Mouse (Mus musculus): Measurements from ENCODE around the gene Daw1. TPM values are rescaled to one million over a fixed set of nuclear protein-coding genes. Genes with fewer than 3 reads are reported as not detected.

The Daw1 gene
- total and polyA plus RNA-seq, 2 experiments = not detected

DNA sequence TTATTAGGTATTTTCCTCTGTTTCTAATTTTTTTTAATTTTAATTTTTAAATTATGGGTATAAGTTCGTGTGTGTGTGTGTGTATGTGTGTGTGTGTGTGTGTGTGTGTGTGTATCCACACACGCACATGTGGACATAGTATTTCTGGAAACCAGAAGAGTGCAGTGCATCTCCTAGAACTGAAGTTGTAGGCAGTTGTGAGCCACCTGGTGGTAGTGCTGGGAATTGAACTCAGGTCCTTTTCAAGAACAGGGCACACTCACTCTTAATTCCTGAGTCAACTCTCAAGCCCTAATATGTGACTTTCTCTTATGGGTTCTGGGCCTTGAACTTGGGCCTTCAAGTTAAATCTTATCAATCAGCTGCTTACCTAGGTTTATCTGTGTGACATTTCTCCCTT, 27.6 kb downstream of the Daw1 start:
- 32% methylated on average over 2 of the region's 2 CpGs for WGBS
- no peak for TF ChIP-seq POLR2A (IDR thresholded peaks at IDR 0.05; ENCODE audit: extremely low read depth, insufficient read depth, low read length)
- TF ChIP-seq CTCF (IDR thresholded peaks at IDR 0.05; ENCODE audit: low read depth, low read length) = peak; percentile 58

DNA sequence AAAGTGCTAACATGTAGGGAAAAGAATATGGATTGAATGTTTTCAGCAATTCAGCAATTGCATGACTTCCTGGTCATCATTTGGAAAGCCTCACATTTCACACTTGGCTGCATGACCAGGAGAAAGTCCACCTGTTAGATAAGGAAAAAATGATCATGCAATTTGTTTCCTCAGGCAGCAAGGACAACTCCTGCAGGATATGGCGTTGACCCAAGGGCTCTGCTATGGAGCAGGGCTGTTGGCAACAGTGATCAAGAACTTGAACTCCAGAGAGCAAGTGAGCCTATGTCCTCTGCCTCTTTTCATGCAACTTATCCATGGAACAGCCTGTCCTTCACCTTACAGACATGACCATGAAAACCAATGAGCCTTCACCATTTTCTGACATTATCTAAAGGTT, 50.4 kb downstream of the Daw1 start:
- no peak for DNase-seq (ENCODE audit: extremely low read depth, low read depth, low spot score)
- H3K27me3 ChIP-seq (ENCODE audit: control insufficient read depth, insufficient read depth, low read length) = no peaks in the 10 kb centered on the region

More for the DNA sequence above, 27.6 kb downstream of the Daw1 start:
- peak; percentile 35 for DNase-seq (ENCODE audit: extremely low read depth, low read depth, low spot score)
- no peaks in the 10 kb centered on the region for H3K79me2 ChIP-seq (ENCODE audit: control insufficient read depth, insufficient read depth, low read length)
- H3K9ac ChIP-seq (ENCODE audit: low read depth, low read length) = no peak overlapping the region
- no peak overlapping the region for H3K4me3 ChIP-seq (ENCODE audit: insufficient read depth, low read depth, low read length)
- no peaks in the 10 kb centered on the region for H3K36me3 ChIP-seq (ENCODE audit: control insufficient read depth, insufficient read depth, low read length)
- peaks cover 2% of the 10 kb centered on the region; the same call in 1 of the 2 replicates for H3K27me3 ChIP-seq (ENCODE audit: control insufficient read depth, insufficient read depth, low read length)
- no peak overlapping the region for H3K27ac ChIP-seq (replicated peaks; ENCODE audit: insufficient read depth, low read depth, low read length)
- no peaks in the 10 kb centered on the region for H3K4me1 ChIP-seq (ENCODE audit: control insufficient read depth, insufficient read depth, low read length)

GRCm38 (mm10) chr1:83218260-83218659, 58.7 kb downstream of the Daw1 start:
- Histone ChIP-seq H3K36me3 (ENCODE audit: control insufficient read depth, insufficient read depth, low read length) (no peaks in the 10 kb centered on the region), H3K4me1 (ENCODE audit: control insufficient read depth, insufficient read depth, low read length) (no peaks in the 10 kb centered on the region), H3K9ac (ENCODE audit: low read depth, low read length) (no peak overlapping the region), H3K79me2 (ENCODE audit: control insufficient read depth, insufficient read depth, low read length) (no peaks in the 10 kb centered on the region), H3K27me3 (ENCODE audit: control insufficient read depth, insufficient read depth, low read length) (no peaks in the 10 kb centered on the region), H3K27ac (replicated peaks; ENCODE audit: insufficient read depth, low read depth, low read length) (no peak overlapping the region), H3K4me3 (ENCODE audit: insufficient read depth, low read depth, low read length) (no peak overlapping the region)
- TF ChIP-seq CTCF (IDR thresholded peaks at IDR 0.05; ENCODE audit: low read depth, low read length) = no peak
- no peak for TF ChIP-seq POLR2A (IDR thresholded peaks at IDR 0.05; ENCODE audit: extremely low read depth, insufficient read depth, low read length)
- WGBS = 29% methylated on average over 1 of the region's 1 CpGs
- no peak for DNase-seq (ENCODE audit: extremely low read depth, low read depth, low spot score)

More for the DNA sequence above, 50.4 kb downstream of the Daw1 start:
- no peaks in the 10 kb centered on the region for H3K36me3 ChIP-seq (ENCODE audit: control insufficient read depth, insufficient read depth, low read length)
- H3K79me2 ChIP-seq (ENCODE audit: control insufficient read depth, insufficient read depth, low read length) = no peaks in the 10 kb centered on the region
- no peak overlapping the region for H3K9ac ChIP-seq (ENCODE audit: low read depth, low read length)
- no peaks in the 10 kb centered on the region for H3K4me1 ChIP-seq (ENCODE audit: control insufficient read depth, insufficient read depth, low read length)
- H3K4me3 ChIP-seq (ENCODE audit: insufficient read depth, low read depth, low read length) = no peak overlapping the region
- no peak for TF ChIP-seq CTCF (IDR thresholded peaks at IDR 0.05; ENCODE audit: low read depth, low read length)
- no peak for TF ChIP-seq POLR2A (IDR thresholded peaks at IDR 0.05; ENCODE audit: extremely low read depth, insufficient read depth, low read length)
- H3K27ac ChIP-seq (replicated peaks; ENCODE audit: insufficient read depth, low read depth, low read length) = no peak overlapping the region
- 61% methylated on average over 1 of the region's 1 CpGs for WGBS

GRCm38 (mm10) chr1:83223072-83223471, 63.5 kb downstream of the Daw1 start:
- TF ChIP-seq CTCF (IDR thresholded peaks at IDR 0.05; ENCODE audit: low read depth, low read length) = no peak
- TF ChIP-seq POLR2A (IDR thresholded peaks at IDR 0.05; ENCODE audit: extremely low read depth, insufficient read depth, low read length) = no peak
- H3K79me2 ChIP-seq (ENCODE audit: control insufficient read depth, insufficient read depth, low read length) = no peaks in the 10 kb centered on the region
- no peaks in the 10 kb centered on the region for H3K36me3 ChIP-seq (ENCODE audit: control insufficient read depth, insufficient read depth, low read length)
- no peak for DNase-seq (ENCODE audit: extremely low read depth, low read depth, low spot score)
- no peak overlapping the region for H3K4me3 ChIP-seq (ENCODE audit: insufficient read depth, low read depth, low read length)
- H3K27me3 ChIP-seq (ENCODE audit: control insufficient read depth, insufficient read depth, low read length) = no peaks in the 10 kb centered on the region
- H3K4me1 ChIP-seq (ENCODE audit: control insufficient read depth, insufficient read depth, low read length) = no peaks in the 10 kb centered on the region
- no peak overlapping the region for H3K27ac ChIP-seq (replicated peaks; ENCODE audit: insufficient read depth, low read depth, low read length)
- H3K9ac ChIP-seq (ENCODE audit: low read depth, low read length) = no peak overlapping the region
- WGBS = 53% methylated on average over 1 of the region's 1 CpGs

GRCm38 (mm10) chr1:83224423-83224960, 64.9 kb downstream of the Daw1 start:
- no peak overlapping the region for H3K9ac ChIP-seq (ENCODE audit: low read depth, low read length)
- no peak for TF ChIP-seq POLR2A (IDR thresholded peaks at IDR 0.05; ENCODE audit: extremely low read depth, insufficient read depth, low read length)
- TF ChIP-seq CTCF (IDR thresholded peaks at IDR 0.05; ENCODE audit: low read depth, low read length) = no peak
- no peak overlapping the region for H3K27ac ChIP-seq (replicated peaks; ENCODE audit: insufficient read depth, low read depth, low read length)
- no peak overlapping the region for H3K4me3 ChIP-seq (ENCODE audit: insufficient read depth, low read depth, low read length)
- DNase-seq (ENCODE audit: extremely low read depth, low read depth, low spot score) = no peak
- no peaks in the 10 kb centered on the region for H3K79me2 ChIP-seq (ENCODE audit: control insufficient read depth, insufficient read depth, low read length)
- no peaks in the 10 kb centered on the region for H3K36me3 ChIP-seq (ENCODE audit: control insufficient read depth, insufficient read depth, low read length)
- no peaks in the 10 kb centered on the region for H3K4me1 ChIP-seq (ENCODE audit: control insufficient read depth, insufficient read depth, low read length)
- H3K27me3 ChIP-seq (ENCODE audit: control insufficient read depth, insufficient read depth, low read length) = no peaks in the 10 kb centered on the region

DNA sequence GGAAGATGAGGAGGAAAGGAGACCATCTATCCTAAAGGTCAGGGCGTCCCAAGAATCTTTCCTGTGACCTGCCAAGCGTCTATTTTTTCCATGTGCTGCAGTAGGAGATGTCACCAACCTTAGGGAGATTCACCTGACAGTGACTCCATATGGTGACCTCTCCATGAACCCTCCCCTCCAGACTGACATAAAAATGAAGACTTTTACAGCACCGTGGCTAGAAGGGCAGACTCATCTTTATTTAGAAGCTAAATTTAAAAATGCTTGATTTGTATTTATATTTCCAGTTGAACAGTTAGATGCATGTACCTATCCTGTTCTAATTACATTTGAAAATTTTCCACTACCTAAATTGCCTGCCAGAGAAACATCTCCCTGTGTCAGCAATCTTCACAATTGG, 68.4 kb downstream of the Daw1 start:
- DNase-seq (ENCODE audit: extremely low read depth, low read depth, low spot score) = no peak
- Histone ChIP-seq H3K36me3 (ENCODE audit: control insufficient read depth, insufficient read depth, low read length) (no peaks in the 10 kb centered on the region), H3K4me1 (ENCODE audit: control insufficient read depth, insufficient read depth, low read length) (no peaks in the 10 kb centered on the region), H3K27ac (replicated peaks; ENCODE audit: insufficient read depth, low read depth, low read length) (no peak overlapping the region), H3K27me3 (ENCODE audit: control insufficient read depth, insufficient read depth, low read length) (no peaks in the 10 kb centered on the region), H3K79me2 (ENCODE audit: control insufficient read depth, insufficient read depth, low read length) (no peaks in the 10 kb centered on the region), H3K9ac (ENCODE audit: low read depth, low read length) (no peak overlapping the region), H3K4me3 (ENCODE audit: insufficient read depth, low read depth, low read length) (no peak overlapping the region)
- TF ChIP-seq POLR2A (IDR thresholded peaks at IDR 0.05; ENCODE audit: extremely low read depth, insufficient read depth, low read length) (no peak), CTCF (IDR thresholded peaks at IDR 0.05; ENCODE audit: low read depth, low read length) (no peak)
- 71% methylated on average over 3 of the region's 3 CpGs for WGBS

All from liver, adult 2 months (tissue).